Mouse (Mus musculus): ENCODE results near the gene Mrgprf. TPM values are rescaled to one million over a fixed set of nuclear protein-coding genes. Genes with fewer than 3 reads are reported as not detected.
A peak's percentile ranks its signal among the peaks of the same experiment; 100 is the strongest.

The Mrgprf gene
- polyA plus RNA-seq, 1 experiment: 4.4 TPM

GRCm38 (mm10) chr7:145283041-145283440, 17.6 kb upstream of the Mrgprf start:
- Histone ChIP-seq H3K36me3 (ENCODE audit: control insufficient read depth, insufficient read depth) (no peaks in the 10 kb centered on the region), H3K4me2 (ENCODE audit: low read depth) (peak overlapping the region; percentile 98), H3K79me2 (ENCODE audit: control insufficient read depth, insufficient read depth) (peaks cover 7% of the 10 kb centered on the region), H3K4me3 (peak overlapping the region; percentile 43), H3K27me3 (ENCODE audit: control insufficient read depth, insufficient read depth, insufficient read length) (no peaks in the 10 kb centered on the region), H3ac (ENCODE audit: control insufficient read depth, insufficient read length) (no peak overlapping the region)
- TF ChIP-seq TCF3 (IDR thresholded peaks at IDR 0.05; ENCODE audit: insufficient read length, low read depth) (no peak), TCF12 (IDR thresholded peaks at IDR 0.05; ENCODE audit: insufficient read depth, poor library complexity, severe bottlenecking) (no peak), SRF (IDR thresholded peaks at IDR 0.05; ENCODE audit: control insufficient read depth, insufficient read length, low read depth) (no peak), MYOG (IDR thresholded peaks at IDR 0.05; ENCODE audit: control insufficient read depth in 1 of 3, insufficient read depth in 1 of 3, insufficient read length in 2 of 3, low read depth in 2 of 3) (no peak), MAX (IDR thresholded peaks at IDR 0.05; ENCODE audit: low read depth) (no peak), USF1 (IDR thresholded peaks at IDR 0.05; ENCODE audit: low read depth) (no peak), CEBPB (IDR thresholded peaks at IDR 0.05; ENCODE audit: insufficient read depth, poor library complexity, severe bottlenecking) (no peak), MYOD1 (IDR thresholded peaks at IDR 0.05; ENCODE audit: control insufficient read depth in 1 of 3, insufficient read length in 2 of 3, low read depth in 2 of 3) (no peak), POLR2A (IDR thresholded peaks at IDR 0.05; ENCODE audit: insufficient read length, low read depth) (no peak), POLR2AphosphoS2 (IDR thresholded peaks at IDR 0.05; ENCODE audit: insufficient read length, low read depth) (no peak), E2F4 (IDR thresholded peaks at IDR 0.05; ENCODE audit: insufficient read depth) (no peak)

- H3K79me2 ChIP-seq (ENCODE audit: control insufficient read depth, insufficient read depth): peaks cover 7% of the 10 kb centered on the region
- H3K4me2 ChIP-seq (ENCODE audit: low read depth): peak within 1 kb of the TSS; percentile 98
- peak within 1 kb of the TSS; percentile 43 for H3K4me3 ChIP-seq
- no peaks in the 10 kb centered on the region for H3K27me3 ChIP-seq (ENCODE audit: control insufficient read depth, insufficient read depth, insufficient read length)
- TF ChIP-seq TCF12 (IDR thresholded peaks at IDR 0.05; ENCODE audit: insufficient read depth, poor library complexity, severe bottlenecking) (no peak), POLR2AphosphoS2 (IDR thresholded peaks at IDR 0.05; ENCODE audit: insufficient read length, low read depth) (peak; percentile 56), POLR2A (IDR thresholded peaks at IDR 0.05; ENCODE audit: insufficient read length, low read depth) (peak; percentile 81)
- H3K36me3 ChIP-seq (ENCODE audit: control insufficient read depth, insufficient read depth): no peaks in the 10 kb centered on the region
- no peak within 1 kb of the TSS for H3ac ChIP-seq (ENCODE audit: control insufficient read depth, insufficient read length)
Measured at GRCm38 (mm10) chr7:145283487-145284187, 17.0 kb upstream of the Mrgprf start, which contains the start of gene Tpcn2. Gene Tpcn2, minus strand, starts transcription at chr7:145284011.

GRCm38 (mm10) chr7:145284293-145284692, 16.3 kb upstream of the Mrgprf start:
- Histone ChIP-seq H3K36me3 (ENCODE audit: control insufficient read depth, insufficient read depth) (no peaks in the 10 kb centered on the region), H3K27me3 (ENCODE audit: control insufficient read depth, insufficient read depth, insufficient read length) (no peaks in the 10 kb centered on the region), H3K4me3 (peak overlapping the region; percentile 43), H3ac (ENCODE audit: control insufficient read depth, insufficient read length) (no peak overlapping the region), H3K79me2 (ENCODE audit: control insufficient read depth, insufficient read depth) (peaks cover 7% of the 10 kb centered on the region), H3K4me2 (ENCODE audit: low read depth) (peak overlapping the region; percentile 98)
- no peak for TF ChIP-seq POLR2A (IDR thresholded peaks at IDR 0.05; ENCODE audit: insufficient read length, low read depth)
- no peak for TF ChIP-seq E2F4 (IDR thresholded peaks at IDR 0.05; ENCODE audit: insufficient read depth)

GRCm38 (mm10) chr7:145285476-145285875, 15.2 kb upstream of the Mrgprf start:
- TF ChIP-seq TCF3 (IDR thresholded peaks at IDR 0.05; ENCODE audit: insufficient read length, low read depth) (no peak), E2F4 (IDR thresholded peaks at IDR 0.05; ENCODE audit: insufficient read depth) (no peak), TCF12 (IDR thresholded peaks at IDR 0.05; ENCODE audit: insufficient read depth, poor library complexity, severe bottlenecking) (no peak), REST (IDR thresholded peaks at IDR 0.05; ENCODE audit: insufficient read depth, insufficient read length) (no peak), CEBPB (IDR thresholded peaks at IDR 0.05; ENCODE audit: insufficient read depth, poor library complexity, severe bottlenecking) (no peak), MYOG (IDR thresholded peaks at IDR 0.05; ENCODE audit: control insufficient read depth in 1 of 3, insufficient read depth in 1 of 3, insufficient read length in 2 of 3, low read depth in 2 of 3) (no peak), POLR2A (IDR thresholded peaks at IDR 0.05; ENCODE audit: insufficient read length, low read depth) (no peak), MAX (IDR thresholded peaks at IDR 0.05; ENCODE audit: low read depth) (no peak), SRF (IDR thresholded peaks at IDR 0.05; ENCODE audit: control insufficient read depth, insufficient read length, low read depth) (no peak), MYOD1 (IDR thresholded peaks at IDR 0.05; ENCODE audit: control insufficient read depth in 1 of 3, insufficient read length in 2 of 3, low read depth in 2 of 3) (no peak), USF1 (IDR thresholded peaks at IDR 0.05; ENCODE audit: low read depth) (no peak), POLR2AphosphoS2 (IDR thresholded peaks at IDR 0.05; ENCODE audit: insufficient read length, low read depth) (no peak)
- Histone ChIP-seq H3K4me3 (no peak overlapping the region), H3ac (ENCODE audit: control insufficient read depth, insufficient read length) (no peak overlapping the region), H3K27me3 (ENCODE audit: control insufficient read depth, insufficient read depth, insufficient read length) (no peaks in the 10 kb centered on the region), H3K36me3 (ENCODE audit: control insufficient read depth, insufficient read depth) (no peaks in the 10 kb centered on the region), H3K79me2 (ENCODE audit: control insufficient read depth, insufficient read depth) (peaks cover 7% of the 10 kb centered on the region), H3K4me2 (ENCODE audit: low read depth) (no peak overlapping the region)

- H3K36me3 ChIP-seq (ENCODE audit: control insufficient read depth, insufficient read depth): no peaks in the 10 kb centered on the region
- no peak overlapping the region for H3K4me2 ChIP-seq (ENCODE audit: low read depth)
- no peak overlapping the region for H3ac ChIP-seq (ENCODE audit: control insufficient read depth, insufficient read length)
- TF ChIP-seq TCF12 (IDR thresholded peaks at IDR 0.05; ENCODE audit: insufficient read depth, poor library complexity, severe bottlenecking): no peak
- no peak for TF ChIP-seq MYOD1 (IDR thresholded peaks at IDR 0.05; ENCODE audit: control insufficient read depth in 1 of 3, insufficient read length in 2 of 3, low read depth in 2 of 3)
- TF ChIP-seq TCF3 (IDR thresholded peaks at IDR 0.05; ENCODE audit: insufficient read length, low read depth): no peak
- no peak for TF ChIP-seq MYOG (IDR thresholded peaks at IDR 0.05; ENCODE audit: control insufficient read depth in 1 of 3, insufficient read depth in 1 of 3, insufficient read length in 2 of 3, low read depth in 2 of 3)
- no peak for TF ChIP-seq SRF (IDR thresholded peaks at IDR 0.05; ENCODE audit: control insufficient read depth, insufficient read length, low read depth)
- H3K79me2 ChIP-seq (ENCODE audit: control insufficient read depth, insufficient read depth): peaks cover 7% of the 10 kb centered on the region
- no peaks in the 10 kb centered on the region for H3K27me3 ChIP-seq (ENCODE audit: control insufficient read depth, insufficient read depth, insufficient read length)
- H3K4me3 ChIP-seq: no peak overlapping the region
Measured at GRCm38 (mm10) chr7:145287410-145287809, 13.2 kb upstream of the Mrgprf start.

Data from myocyte (in vitro differentiated cells).